Mouse (Mus musculus) hindbrain, embryonic 14.5 days (tissue): ENCODE results near the gene Tcf23. TPM values are rescaled to one million over a fixed set of nuclear protein-coding genes. Genes with fewer than 3 reads are reported as not detected.

ENCODE experiments used
- ATAC-seq: fragments of 200-750 bp; cut with Nextera tagmentation; 2 replicates; pipeline ENCODE4 v1.8.0; 2017; ENCODE audit warnings: moderate number of reproducible peaks, mild to moderate bottlenecking, moderate TSS enrichment, moderate library complexity; ENCODE audit not compliant: low FRiP score
- DNase-seq: peaks from one replicate; pipeline ENCODE4 v3.0.0-alpha.2; 2015; ENCODE audit warnings: low spot score
- H3K27ac ChIP-seq: fragments of 300-500 bp; sonication (generic); 2 replicates; pipeline ENCODE4 v1.5.1; 2014; ENCODE audit warnings: mild to moderate bottlenecking, moderate library complexity
- H3K27me3 ChIP-seq: fragments of 300-500 bp; sonication (generic); 2 replicates; pipeline ENCODE4 v1.6.1; 2014; ENCODE audit warnings: mild to moderate bottlenecking, low read length, mixed read lengths; ENCODE audit not compliant: control insufficient read depth, insufficient read depth
- H3K36me3 ChIP-seq: fragments of 300-500 bp; sonication (generic); replicated peaks from 2 replicates; pipeline ENCODE4 v1.6.1; 2014; ENCODE audit not compliant: control insufficient read depth, insufficient read depth
- H3K4me1 ChIP-seq: fragments of 300-500 bp; sonication (generic); replicated peaks from 2 replicates; pipeline ENCODE4 v1.6.1; 2014; ENCODE audit warnings: antibody characterized with exemption, low read length, mixed read lengths; ENCODE audit not compliant: control insufficient read depth, insufficient read depth
- H3K4me2 ChIP-seq: fragments of 300-500 bp; sonication (generic); replicated peaks from 2 replicates; pipeline ENCODE4 v1.6.1; 2014; ENCODE audit warnings: mild to moderate bottlenecking, moderate library complexity
- H3K4me3 ChIP-seq: fragments of 300-500 bp; sonication (generic); replicated peaks from 2 replicates; pipeline ENCODE4 v1.5.1; 2014; ENCODE audit warnings: mild to moderate bottlenecking, low read length
- H3K9ac ChIP-seq: fragments of 300-500 bp; sonication (generic); 2 replicates; pipeline ENCODE4 v1.6.1; 2014
- H3K9me3 ChIP-seq: fragments of 300-500 bp; sonication (generic); 2 replicates; pipeline ENCODE4 v1.6.1; 2016; ENCODE audit warnings: low read length; ENCODE audit not compliant: control insufficient read depth
- WGBS: fragments of 180-500 bp; shearing (Covaris S2); extraction: QIAGEN DNeasy Blood & Tissue Kit; methylation state at CpG from one replicate; pipeline ENCODE4 v1.1.7; 2014; 5-methylcytosine and 5-hydroxymethylcytosine counted together
- polyA plus RNA-seq: library from polyadenylated mRNA; unstranded; fragments of >200 nt; fragmentation: Nextera tagmentation; extraction: Ambion mirVana; gene quantifications from 2 replicates; pipeline ENCODE4 v1.2.1, GENCODE M21; 2014

Gene Tcf23
- polyA plus RNA-seq, 1 experiment from 2014 or later, result 0.04 TPM

DNA sequence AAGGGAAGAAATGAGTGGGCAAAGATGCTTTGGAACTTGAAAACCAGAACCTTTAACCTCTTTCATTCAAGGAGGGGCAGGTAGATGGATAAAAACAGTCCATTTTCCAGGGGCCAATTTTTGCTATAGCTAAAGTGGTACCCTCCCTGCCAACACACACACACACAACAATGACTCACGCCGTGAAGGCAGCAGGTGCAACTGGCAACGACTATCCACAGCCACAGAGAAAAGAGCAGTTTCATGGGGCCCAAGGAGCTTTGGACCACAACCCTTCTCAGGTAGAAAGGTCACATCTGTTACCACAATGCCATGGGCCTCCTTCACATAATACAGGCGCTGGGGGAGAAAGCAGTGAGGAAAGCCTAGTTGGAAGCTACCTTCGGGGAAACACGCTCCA is 12.7 kb upstream of the Tcf23 start:
- Histone ChIP-seq H3K27me3 (no peaks in the 10 kb centered on the region), H3K4me3 (no peak overlapping the region), H3K9ac (no peak overlapping the region), H3K27ac (no peak overlapping the region), H3K36me3 (peaks cover 64% of the 10 kb centered on the region), H3K4me2 (no peak overlapping the region), H3K9me3 (no peaks in the 10 kb centered on the region), H3K4me1 (peaks cover 24% of the 10 kb centered on the region)
- WGBS, result 94% methylated on average over 6 of the region's 6 CpGs
- no peak for DNase-seq
- no peak for ATAC-seq

GRCm38 (mm10) chr5:30957891-30958290 is 10.6 kb upstream of the Tcf23 start:
- no peak for ATAC-seq
- Histone ChIP-seq H3K4me3 (no peak overlapping the region), H3K27me3 (no peaks in the 10 kb centered on the region), H3K4me2 (no peak overlapping the region), H3K36me3 (peaks cover 50% of the 10 kb centered on the region), H3K27ac (no peak overlapping the region), H3K4me1 (peaks cover 22% of the 10 kb centered on the region), H3K9me3 (no peaks in the 10 kb centered on the region), H3K9ac (0 out of 2 replicates have a peak overlapping the region, but pooled peaks have one; percentile 31)
- no peak for DNase-seq
- WGBS, result 98% methylated on average over 6 of the region's 6 CpGs

DNA sequence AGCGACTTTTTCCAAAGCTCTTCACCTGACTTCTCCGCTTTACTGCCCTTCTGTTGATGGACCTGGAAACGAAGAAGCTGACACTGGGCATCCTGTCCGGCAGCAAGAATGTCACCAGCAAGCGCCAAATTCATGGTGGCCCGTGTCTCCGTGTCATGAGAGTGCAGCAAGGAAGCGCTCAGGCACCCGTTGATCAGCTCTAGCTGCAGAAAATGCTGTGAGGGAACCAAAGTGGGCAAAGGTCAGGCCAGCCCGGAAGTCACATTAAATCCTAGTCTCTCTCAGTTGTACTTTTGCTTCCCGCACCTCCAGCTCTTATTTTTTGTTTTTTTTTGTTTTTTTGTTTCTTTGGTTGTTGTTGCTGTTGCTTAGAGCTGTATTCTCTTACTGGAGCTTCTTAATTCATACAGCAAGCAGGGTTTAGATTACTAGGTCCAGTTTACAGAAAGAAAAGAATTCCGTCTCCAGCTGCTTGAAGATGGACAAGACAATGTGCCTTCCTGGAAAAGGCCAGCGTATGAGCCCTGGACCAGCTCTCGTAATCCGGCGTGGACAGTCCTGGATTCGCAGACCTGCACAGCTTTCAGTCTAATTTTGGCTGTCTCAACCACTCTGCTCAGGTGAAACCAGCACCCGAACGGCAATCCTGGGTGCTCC is 9.1 kb upstream of the Tcf23 start:
- ATAC-seq (no peak), DNase-seq (no peak)
- Histone ChIP-seq H3K4me2 (peak overlapping the region; percentile 91), H3K4me1 (peaks cover 22% of the 10 kb centered on the region), H3K27me3 (no peaks in the 10 kb centered on the region), H3K4me3 (peak overlapping the region; percentile 90), H3K9ac (peak overlapping the region; percentile 88), H3K36me3 (peaks cover 36% of the 10 kb centered on the region), H3K9me3 (no peaks in the 10 kb centered on the region), H3K27ac (peak overlapping the region; percentile 87)
- 39% methylated on average over 19 of the region's 19 CpGs for WGBS

GRCm38 (mm10) chr5:30959966-30960501 is 8.4 kb upstream of the Tcf23 start, which contains the start of gene Preb:
TSS of gene Preb (minus strand) at chr5:30960361.
- H3K9ac ChIP-seq, result peak within 1 kb of the TSS; percentile 88
- H3K4me2 ChIP-seq, result peak within 1 kb of the TSS; percentile 91
- under 1% methylated on average over 56 of the region's 56 CpGs for WGBS
- peak; percentile 96 for ATAC-seq
- H3K4me1 ChIP-seq, result peaks cover 22% of the 10 kb centered on the region
- H3K36me3 ChIP-seq, result peaks cover 29% of the 10 kb centered on the region
- H3K9me3 ChIP-seq, result no peaks in the 10 kb centered on the region
- peak; percentile 100 for DNase-seq
- peak within 1 kb of the TSS; percentile 90 for H3K4me3 ChIP-seq
- no peaks in the 10 kb centered on the region for H3K27me3 ChIP-seq
- peak within 1 kb of the TSS; percentile 87 for H3K27ac ChIP-seq

DNA sequence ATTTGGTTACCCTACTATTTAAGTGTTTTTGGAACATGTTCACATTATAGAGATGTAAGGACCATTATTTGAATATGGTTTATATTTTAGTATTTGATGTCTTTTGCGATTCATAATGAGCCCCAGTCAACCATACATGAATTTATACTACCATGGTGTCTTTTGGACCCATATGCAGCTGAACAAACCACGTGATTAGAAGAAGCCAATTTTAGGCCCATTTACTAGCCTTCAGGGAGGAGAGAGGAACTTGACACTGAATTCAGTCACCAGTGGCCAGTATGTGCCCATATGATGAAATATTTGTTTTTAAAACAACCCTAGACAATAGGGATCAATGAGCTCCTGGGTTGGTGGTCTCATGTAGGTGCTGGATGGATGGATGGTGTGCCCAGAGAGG is 7.6 kb upstream of the Tcf23 start:
- Histone ChIP-seq H3K27ac (peak overlapping the region; percentile 87), H3K4me1 (peaks cover 22% of the 10 kb centered on the region), H3K4me3 (no peak overlapping the region; the same call in 1 of the 2 replicates), H3K27me3 (no peaks in the 10 kb centered on the region), H3K9ac (no peak overlapping the region), H3K4me2 (peak overlapping the region; percentile 91), H3K36me3 (peaks cover 21% of the 10 kb centered on the region), H3K9me3 (no peaks in the 10 kb centered on the region)
- ATAC-seq (no peak), DNase-seq (no peak)
- whole genome bisulfite sequencing, result 92% methylated on average over 2 of the region's 2 CpGs

GRCm38 (mm10) chr5:30961545-30962505 is 6.6 kb upstream of the Tcf23 start:
- no peak overlapping the region for H3K27ac ChIP-seq
- no peaks in the 10 kb centered on the region for H3K27me3 ChIP-seq
- no peaks in the 10 kb centered on the region for H3K9me3 ChIP-seq
- WGBS, result 80% methylated on average over 10 of the region's 10 CpGs
- ATAC-seq, result no peak
- no peak overlapping the region for H3K9ac ChIP-seq
- no peak for DNase-seq
- peaks cover 17% of the 10 kb centered on the region for H3K36me3 ChIP-seq
- peaks cover 22% of the 10 kb centered on the region for H3K4me1 ChIP-seq
- H3K4me2 ChIP-seq, result no peak overlapping the region
- no peak overlapping the region for H3K4me3 ChIP-seq

- WGBS, result 50% methylated on average over 3 of the region's 3 CpGs
- Histone ChIP-seq H3K27me3 (no peaks in the 10 kb centered on the region), H3K9ac (no peak overlapping the region), H3K4me2 (no peak overlapping the region), H3K36me3 (0 out of 2 replicates have a peak, but pooled peaks cover under 1% of the 10 kb centered on the region), H3K9me3 (no peaks in the 10 kb centered on the region), H3K4me3 (no peak overlapping the region), H3K4me1 (peaks cover 6% of the 10 kb centered on the region), H3K27ac (no peak overlapping the region)
- no peak for DNase-seq
- ATAC-seq, result no peak
Measured at GRCm38 (mm10) chr5:30963916-30964315, 4.5 kb upstream of the Tcf23 start.

DNA sequence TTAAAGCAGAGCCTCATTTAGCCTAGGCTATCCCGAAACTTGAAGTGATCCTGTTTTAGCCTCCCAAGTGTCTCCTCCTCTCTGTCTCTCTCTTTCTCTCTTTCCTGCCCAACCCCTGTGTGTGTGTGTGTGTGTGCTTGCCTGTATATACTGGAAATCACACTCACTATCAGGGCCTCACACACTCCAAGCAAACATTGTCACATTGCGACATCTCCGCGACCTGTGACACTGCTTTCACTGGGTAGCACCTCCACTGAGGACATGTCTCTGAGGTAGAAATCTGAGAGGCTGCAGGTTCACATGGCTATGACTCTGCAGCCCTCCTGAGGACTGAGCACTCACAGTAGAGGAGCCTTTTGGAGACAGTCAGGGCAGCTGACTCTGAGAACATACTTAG is 2.3 kb upstream of the Tcf23 start:
- H3K4me1 ChIP-seq, result no peaks in the 10 kb centered on the region

DNA sequence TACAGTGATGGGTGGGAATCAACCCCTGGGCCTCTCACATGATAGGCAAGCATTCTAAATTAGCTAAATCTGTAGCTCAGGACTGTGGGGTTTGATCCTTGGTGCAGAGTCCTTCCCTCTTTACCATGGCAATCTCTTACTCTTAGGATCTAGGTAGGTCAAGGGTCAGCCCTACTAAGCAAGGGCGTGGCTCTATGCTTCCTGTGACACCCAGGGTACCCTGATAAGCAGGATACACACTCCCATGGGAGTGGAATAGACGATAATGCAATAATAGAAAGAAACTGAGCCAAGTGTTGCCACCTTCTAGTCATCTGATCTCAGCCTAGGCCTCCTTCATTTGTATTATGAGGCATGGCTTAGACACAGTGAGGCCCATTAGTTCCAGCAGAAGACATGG is 978 bp downstream of the Tcf23 start:
- ATAC-seq (no peak), DNase-seq (no peak)
- H3K9me3 ChIP-seq, result no peaks in the 10 kb centered on the region
- H3K4me3 ChIP-seq, result no peak overlapping the region
- no peak overlapping the region for H3K27ac ChIP-seq
- no peaks in the 10 kb centered on the region for H3K27me3 ChIP-seq
- no peaks in the 10 kb centered on the region for H3K4me1 ChIP-seq
- no peak overlapping the region for H3K4me2 ChIP-seq
- no peaks in the 10 kb centered on the region for H3K36me3 ChIP-seq
- H3K9ac ChIP-seq, result no peak overlapping the region
- 72% methylated on average over 2 of the region's 2 CpGs for WGBS

More for the DNA sequence above, 2.3 kb upstream of the Tcf23 start:
- Histone ChIP-seq H3K4me2 (no peak overlapping the region), H3K27me3 (no peaks in the 10 kb centered on the region), H3K9ac (no peak overlapping the region), H3K36me3 (no peaks in the 10 kb centered on the region), H3K9me3 (no peaks in the 10 kb centered on the region), H3K27ac (no peak overlapping the region), H3K4me3 (no peak overlapping the region)
- ATAC-seq (no peak), DNase-seq (no peak)
- 90% methylated on average over 4 of the region's 4 CpGs for whole genome bisulfite sequencing
